Mouse (Mus musculus): ENCODE measurements around the gene Olfr94. TPM values are rescaled to one million over a fixed set of nuclear protein-coding genes. Genes with fewer than 3 reads are reported as not detected.
"Not testable (repeated sequence)": the region's sequence is repeated elsewhere in the genome, so short reads cannot be mapped to it uniquely, and the experiment has no call there.

Gene Olfr94
- not detected in 2 replicates for polyA plus RNA-seq (2015; fragmentation: Nextera tagmentation; extraction: Ambion mirVana)

- Histone ChIP-seq H3K9me3 (no peaks in the 10 kb centered on the region), H3K4me3 (no peak within 1 kb of the TSS), H3K36me3 (no peaks in the 10 kb centered on the region), H3K27ac (replicated peaks) (no peak within 1 kb of the TSS), H3K9ac (replicated peaks) (no peak within 1 kb of the TSS), H3K27me3 (peaks cover 19% of the 10 kb centered on the region), H3K4me2 (replicated peaks) (no peak within 1 kb of the TSS), H3K4me1 (peaks cover 9% of the 10 kb centered on the region)
- no peak for ATAC-seq (replicated peaks)
- WGBS = 74% methylated on average over 2 of the region's 2 CpGs
Measured at GRCm38 (mm10) chr17:37200894-37201293, at the start of gene Olfr94. Gene Olfr94, minus strand, starts transcription at chr17:37200994.

- no peak for ATAC-seq (replicated peaks)
- no peak overlapping the region for H3K4me2 ChIP-seq (replicated peaks)
- H3K27ac ChIP-seq (replicated peaks) = no peak overlapping the region
- no peaks in the 10 kb centered on the region for H3K4me1 ChIP-seq
- H3K36me3 ChIP-seq = no peaks in the 10 kb centered on the region
- H3K4me3 ChIP-seq = no peak overlapping the region
- no peaks in the 10 kb centered on the region for H3K9me3 ChIP-seq
- no peaks in the 10 kb centered on the region for H3K27me3 ChIP-seq
- no peak overlapping the region for H3K9ac ChIP-seq (replicated peaks)
- WGBS = 13% methylated on average over 1 of the region's 1 CpGs
Measured at GRCm38 (mm10) chr17:37250544-37250943, 49.8 kb upstream of the Olfr94 start.

GRCm38 (mm10) chr17:37249460-37249859 lies 48.7 kb upstream of the Olfr94 start:
- H3K27ac ChIP-seq (replicated peaks) = no peak overlapping the region
- no peaks in the 10 kb centered on the region for H3K27me3 ChIP-seq
- ATAC-seq (replicated peaks) = no peak
- H3K9me3 ChIP-seq = no peaks in the 10 kb centered on the region
- no peak overlapping the region for H3K9ac ChIP-seq (replicated peaks)
- no peaks in the 10 kb centered on the region for H3K36me3 ChIP-seq
- no peaks in the 10 kb centered on the region for H3K4me1 ChIP-seq
- H3K4me3 ChIP-seq = no peak overlapping the region
- H3K4me2 ChIP-seq (replicated peaks) = no peak overlapping the region

GRCm38 (mm10) chr17:37246715-37247114 lies 45.9 kb upstream of the Olfr94 start:
- Histone ChIP-seq H3K9me3 (no peaks in the 10 kb centered on the region), H3K4me1 (no peaks in the 10 kb centered on the region), H3K27me3 (no peaks in the 10 kb centered on the region), H3K36me3 (no peaks in the 10 kb centered on the region), H3K9ac (replicated peaks) (no peak overlapping the region), H3K4me2 (replicated peaks) (no peak overlapping the region), H3K4me3 (no peak overlapping the region), H3K27ac (replicated peaks) (no peak overlapping the region)
- WGBS = 31% methylated on average over 5 of the region's 5 CpGs
- ATAC-seq (replicated peaks) = no peak

GRCm38 (mm10) chr17:37242198-37242597 lies 41.4 kb upstream of the Olfr94 start:
- Histone ChIP-seq H3K36me3 (no peaks in the 10 kb centered on the region), H3K9me3 (no peaks in the 10 kb centered on the region), H3K27me3 (no peaks in the 10 kb centered on the region), H3K4me1 (no peaks in the 10 kb centered on the region), H3K4me2 (replicated peaks) (no peak overlapping the region), H3K4me3 (no peak overlapping the region), H3K27ac (replicated peaks) (no peak overlapping the region), H3K9ac (replicated peaks) (no peak overlapping the region)
- no peak for ATAC-seq (replicated peaks)
- 64% methylated on average over 3 of the region's 3 CpGs for WGBS

- H3K27me3 ChIP-seq; H3K4me1 ChIP-seq; ATAC-seq (replicated peaks); H3K9me3 ChIP-seq; H3K4me3 ChIP-seq; H3K27ac ChIP-seq (replicated peaks); H3K36me3 ChIP-seq; H3K4me2 ChIP-seq (replicated peaks); H3K9ac ChIP-seq (replicated peaks): not testable (repeated sequence)
- 88% methylated on average over 2 of the region's 2 CpGs for whole genome bisulfite sequencing
Measured at GRCm38 (mm10) chr17:37237230-37237629, 36.4 kb upstream of the Olfr94 start, which contains the start of gene Olfr97. Gene Olfr97, minus strand, starts transcription at chr17:37237330.

- 33% methylated on average over 1 of the region's 1 CpGs for WGBS
- no peak overlapping the region for H3K4me2 ChIP-seq (replicated peaks)
- no peak for ATAC-seq (replicated peaks)
- H3K4me1 ChIP-seq = no peaks in the 10 kb centered on the region
- H3K4me3 ChIP-seq = no peak overlapping the region
- H3K9me3 ChIP-seq = no peaks in the 10 kb centered on the region
- no peak overlapping the region for H3K27ac ChIP-seq (replicated peaks)
- no peak overlapping the region for H3K9ac ChIP-seq (replicated peaks)
- H3K27me3 ChIP-seq = no peaks in the 10 kb centered on the region
- H3K36me3 ChIP-seq = no peaks in the 10 kb centered on the region
Measured at GRCm38 (mm10) chr17:37221879-37222278, 21.1 kb upstream of the Olfr94 start.

GRCm38 (mm10) chr17:37219846-37220245 lies 19.1 kb upstream of the Olfr94 start, which contains the start of gene Olfr96:
Gene Olfr96, plus strand, starts transcription at chr17:37220146.
- Histone ChIP-seq H3K27ac (replicated peaks) (no peak within 1 kb of the TSS), H3K9ac (replicated peaks) (no peak within 1 kb of the TSS), H3K4me1 (no peaks in the 10 kb centered on the region), H3K27me3 (no peaks in the 10 kb centered on the region), H3K4me2 (replicated peaks) (no peak within 1 kb of the TSS), H3K4me3 (no peak within 1 kb of the TSS), H3K36me3 (no peaks in the 10 kb centered on the region), H3K9me3 (no peaks in the 10 kb centered on the region)
- ATAC-seq (replicated peaks) = no peak
- 58% methylated on average over 4 of the region's 4 CpGs for WGBS

GRCm38 (mm10) chr17:37218486-37218885 lies 17.7 kb upstream of the Olfr94 start:
- no peak overlapping the region for H3K27ac ChIP-seq (replicated peaks)

GRCm38 (mm10) chr17:37213018-37213417 lies 12.2 kb upstream of the Olfr94 start, which contains the start of gene Olfr95:
Gene Olfr95, minus strand, starts transcription at chr17:37213118.
- no peak within 1 kb of the TSS for H3K4me3 ChIP-seq
- 74% methylated on average over 3 of the region's 3 CpGs for WGBS
- ATAC-seq (replicated peaks) = no peak
- no peak within 1 kb of the TSS for H3K27ac ChIP-seq (replicated peaks)
- peaks cover 8% of the 10 kb centered on the region for H3K27me3 ChIP-seq
- H3K4me2 ChIP-seq (replicated peaks) = no peak within 1 kb of the TSS
- no peaks in the 10 kb centered on the region for H3K9me3 ChIP-seq
- no peak within 1 kb of the TSS for H3K9ac ChIP-seq (replicated peaks)
- H3K4me1 ChIP-seq = peaks cover 6% of the 10 kb centered on the region
- H3K36me3 ChIP-seq = no peaks in the 10 kb centered on the region

More at GRCm38 (mm10) chr17:37218486-37218885, 17.7 kb upstream of the Olfr94 start:
- ATAC-seq (replicated peaks) = no peak
- Histone ChIP-seq H3K4me3 (no peak overlapping the region), H3K36me3 (no peaks in the 10 kb centered on the region), H3K4me2 (replicated peaks) (no peak overlapping the region), H3K4me1 (no peaks in the 10 kb centered on the region), H3K9me3 (no peaks in the 10 kb centered on the region), H3K9ac (replicated peaks) (no peak overlapping the region), H3K27me3 (no peaks in the 10 kb centered on the region)
- 89% methylated on average over 3 of the region's 3 CpGs for WGBS

- Histone ChIP-seq H3K9me3 (no peaks in the 10 kb centered on the region), H3K4me1 (peaks cover 6% of the 10 kb centered on the region), H3K4me2 (replicated peaks) (peak overlapping the region; percentile 50), H3K9ac (replicated peaks) (peak overlapping the region; percentile 40), H3K36me3 (no peaks in the 10 kb centered on the region), H3K4me3 (peak overlapping the region; percentile 41), H3K27ac (replicated peaks) (no peak overlapping the region), H3K27me3 (peaks cover 8% of the 10 kb centered on the region)
- 18% methylated on average over 40 of the region's 40 CpGs for WGBS
- ATAC-seq (replicated peaks) = peak; percentile 43; the same call in 1 of the 2 replicates
Measured at GRCm38 (mm10) chr17:37210884-37211768, 10.3 kb upstream of the Olfr94 start.

GRCm38 (mm10) chr17:37203917-37204236 lies 3.1 kb upstream of the Olfr94 start:
- no peak overlapping the region for H3K4me2 ChIP-seq (replicated peaks)
- H3K36me3 ChIP-seq = no peaks in the 10 kb centered on the region
- H3K4me3 ChIP-seq = no peak overlapping the region
- 20% methylated on average over 3 of the region's 3 CpGs for WGBS
- H3K9ac ChIP-seq (replicated peaks) = no peak overlapping the region
- H3K9me3 ChIP-seq = no peaks in the 10 kb centered on the region
- no peaks in the 10 kb centered on the region for H3K4me1 ChIP-seq
- ATAC-seq (replicated peaks) = peak; percentile 58; the same call in 1 of the 2 replicates
- no peak overlapping the region for H3K27ac ChIP-seq (replicated peaks)
- no peaks in the 10 kb centered on the region for H3K27me3 ChIP-seq

Data from forebrain, embryonic 15.5 days (tissue).